Mouse (Mus musculus) heart, postnatal 0 days (tissue): ENCODE measurements around the gene Gm17651.

Source experiments
- CTCF ChIP-seq: IDR thresholded peaks from 2 replicates; pipeline ENCODE4 v1.5.1; 2016; ENCODE audit warnings: antibody characterized with exemption, control low read depth, low read depth
- EP300 ChIP-seq: IDR thresholded peaks from 2 replicates; pipeline ENCODE4 v1.6.1; 2016; ENCODE audit warnings: antibody characterized with exemption, low read depth

GRCm38 (mm10) chr3:97641396-97641795, 33.1 kb downstream of the Gm17651 start:
- TF ChIP-seq CTCF: no peak
- TF ChIP-seq EP300: no peak
